Comparison of ENCODE assay signal across 24 mouse cellular contexts in the genomic region with DNA sequence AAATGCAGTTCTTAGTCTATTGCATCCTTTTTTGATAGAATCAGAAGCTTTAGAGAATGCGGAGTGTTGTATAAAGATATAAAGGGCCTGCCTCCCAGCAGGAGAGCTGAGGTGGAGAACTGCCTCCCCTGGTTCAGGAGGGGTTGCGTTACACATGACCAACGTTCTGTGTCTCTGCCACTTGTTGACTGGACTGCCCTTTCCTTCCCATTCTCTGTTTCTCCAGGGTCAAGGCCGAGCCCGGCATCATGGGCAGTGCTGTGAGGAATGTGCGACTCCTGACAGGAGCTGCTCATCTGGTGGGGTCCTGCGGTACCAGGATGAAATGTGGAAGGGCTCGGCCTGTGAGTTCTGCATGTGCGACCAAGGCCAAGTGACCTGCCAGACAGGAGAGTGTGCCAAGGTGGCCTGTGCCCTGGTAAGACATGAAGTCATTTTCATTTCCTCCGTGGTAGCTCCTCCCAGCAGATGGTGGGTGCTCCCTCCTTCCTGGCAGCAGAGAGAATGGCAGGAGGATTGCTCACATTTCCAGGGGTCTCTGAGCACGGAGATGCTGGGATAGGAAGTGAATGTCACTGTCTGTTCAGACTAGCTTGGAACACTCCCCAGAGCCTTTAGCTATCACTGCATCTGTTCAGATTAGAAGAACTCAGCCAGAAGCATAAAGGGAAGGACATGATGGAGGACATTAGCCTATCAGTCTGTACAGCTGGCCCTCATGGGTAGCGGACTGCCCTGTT.
A peak's percentile ranks its signal among the peaks of the same experiment; 100 is the strongest.
DNase-seq lines count a peak whose midpoint lies in the region; ATAC-seq and TF ChIP-seq lines count a peak whose summit lies in the region.
"Had no signal": no experiment of that assay in that cellular context is flagged by ENCODE, and none has a peak within 500 bp of the region (broad histone marks: within the 10 kb centered on the region; RNA-seq: fewer than 3 reads in every experiment).

No protein-coding gene starts in this region.

- 87% methylated on average over 12 of the region's 12 CpGs for WGBS in neural tube, embryonic 12.5 days
- 86% methylated on average over 12 of the region's 12 CpGs for WGBS in neural tube, embryonic 15.5 days
- WGBS in stomach, postnatal 0 days, result 91% methylated on average over 12 of the region's 12 CpGs

- no peak for TF ChIP-seq EP300 in stomach, postnatal 0 days (optimal IDR thresholded peaks at IDR 0.05)

- peak; percentile 10 for DNase-seq in adrenal gland, postnatal 10 days
- DNase-seq in adrenal gland, adult 8-10 months, result no peak
- peak; percentile 7 for DNase-seq in gastrocnemius, postnatal 10 days
- no peak for DNase-seq in gastrocnemius, postnatal 25 days
- no peak for DNase-seq in stomach, postnatal 0 days (ENCODE audit: low spot score)
- no peak for DNase-seq in right cerebral cortex, postnatal 25 days
- DNase-seq: adrenal gland, postnatal 25 days; cerebellum, adult 18-20 months; heart, postnatal 10 days; layer of hippocampus, postnatal 36 days; liver, embryonic 13.5 days had no signal

- no peak overlapping the region for H3K4me3 ChIP-seq in neural tube, embryonic 12.5 days
- no peak overlapping the region for H3K4me3 ChIP-seq in neural tube, embryonic 15.5 days (replicated peaks)
- no peak overlapping the region for H3K4me3 ChIP-seq in stomach, postnatal 0 days (ENCODE audit: low read depth, low read length)
- H3K4me3 ChIP-seq: embryonic facial prominence, embryonic 12.5 days; erythroblast, embryonic 14.5 days; forebrain, embryonic 15.5 days; hindbrain, embryonic 13.5 days; layer of hippocampus, adult 2 months; limb, embryonic 13.5 days; liver, embryonic 13.5 days; midbrain, embryonic 13.5 days had no signal

- H3K4me1 ChIP-seq in neural tube, embryonic 12.5 days, result no peaks in the 10 kb centered on the region
- H3K4me1 ChIP-seq in neural tube, embryonic 15.5 days, result peaks cover 13% of the 10 kb centered on the region
- H3K4me1 ChIP-seq in stomach, postnatal 0 days (replicated peaks; ENCODE audit: control insufficient read depth, insufficient read depth), result no peaks in the 10 kb centered on the region
- H3K4me1 ChIP-seq: embryonic facial prominence, embryonic 12.5 days; forebrain, embryonic 15.5 days; limb, embryonic 13.5 days; liver, embryonic 13.5 days had no signal

- no peaks in the 10 kb centered on the region for H3K9me3 ChIP-seq in neural tube, embryonic 12.5 days
- H3K9me3 ChIP-seq in neural tube, embryonic 15.5 days (replicated peaks), result no peaks in the 10 kb centered on the region
- no peaks in the 10 kb centered on the region for H3K9me3 ChIP-seq in stomach, postnatal 0 days (ENCODE audit: control insufficient read depth, low read length)
- H3K9me3 ChIP-seq: embryonic facial prominence, embryonic 12.5 days; forebrain, embryonic 15.5 days; hindbrain, embryonic 13.5 days; limb, embryonic 13.5 days; liver, embryonic 13.5 days; midbrain, embryonic 13.5 days had no signal

- TF ChIP-seq CTCF in stomach, postnatal 0 days (IDR thresholded peaks at IDR 0.05; ENCODE audit: low read depth), result no peak

- H3K27me3 ChIP-seq in neural tube, embryonic 12.5 days (replicated peaks), result no peaks in the 10 kb centered on the region
- H3K27me3 ChIP-seq in neural tube, embryonic 15.5 days (replicated peaks), result no peaks in the 10 kb centered on the region
- no peaks in the 10 kb centered on the region for H3K27me3 ChIP-seq in stomach, postnatal 0 days (ENCODE audit: control insufficient read depth, insufficient read depth, low read length)
- H3K27me3 ChIP-seq: embryonic facial prominence, embryonic 12.5 days; forebrain, embryonic 15.5 days; hindbrain, embryonic 13.5 days; limb, embryonic 13.5 days; liver, embryonic 13.5 days; midbrain, embryonic 13.5 days had no signal

- ATAC-seq in neural tube, embryonic 12.5 days (ENCODE audit: low FRiP score, low read depth), result peak; percentile 21; the same call in 1 of the 2 replicates
- no peak for ATAC-seq in neural tube, embryonic 15.5 days (ENCODE audit: low FRiP score)
- no peak for ATAC-seq in stomach, postnatal 0 days (ENCODE audit: low FRiP score, low TSS enrichment)
- ATAC-seq: forebrain, embryonic 15.5 days; inflammation-experienced regulatory T-cells, adult 6 months; midbrain, embryonic 13.5 days had no signal

- H3K36me3 ChIP-seq in neural tube, embryonic 12.5 days, result no peaks in the 10 kb centered on the region
- H3K36me3 ChIP-seq in neural tube, embryonic 15.5 days, result no peaks in the 10 kb centered on the region
- no peaks in the 10 kb centered on the region for H3K36me3 ChIP-seq in stomach, postnatal 0 days (ENCODE audit: control insufficient read depth, insufficient read depth, low read length)
- H3K36me3 ChIP-seq: embryonic facial prominence, embryonic 12.5 days; forebrain, embryonic 15.5 days; hindbrain, embryonic 13.5 days; limb, embryonic 13.5 days; liver, embryonic 13.5 days; midbrain, embryonic 13.5 days had no signal

- no peak overlapping the region for H3K27ac ChIP-seq in neural tube, embryonic 12.5 days
- no peak overlapping the region for H3K27ac ChIP-seq in neural tube, embryonic 15.5 days (replicated peaks)
- H3K27ac ChIP-seq in stomach, postnatal 0 days (replicated peaks), result no peak overlapping the region
- H3K27ac ChIP-seq: embryonic facial prominence, embryonic 12.5 days; forebrain, embryonic 15.5 days; hindbrain, embryonic 13.5 days; layer of hippocampus, adult 2 months; limb, embryonic 13.5 days; liver, embryonic 13.5 days; macrophage; midbrain, embryonic 13.5 days had no signal

- no peak overlapping the region for H3K9ac ChIP-seq in neural tube, embryonic 12.5 days
- H3K9ac ChIP-seq in neural tube, embryonic 15.5 days (replicated peaks), result no peak overlapping the region
- no peak overlapping the region for H3K9ac ChIP-seq in stomach, postnatal 0 days (ENCODE audit: low read length)
- H3K9ac ChIP-seq: embryonic facial prominence, embryonic 12.5 days; forebrain, embryonic 15.5 days; hindbrain, embryonic 13.5 days; limb, embryonic 13.5 days; liver, embryonic 13.5 days; lung, embryonic 14.5 days; midbrain, embryonic 13.5 days had no signal

- no peak overlapping the region for H3K4me2 ChIP-seq in neural tube, embryonic 12.5 days (replicated peaks)
- H3K4me2 ChIP-seq in neural tube, embryonic 15.5 days, result no peak overlapping the region
- no peak overlapping the region for H3K4me2 ChIP-seq in stomach, postnatal 0 days (replicated peaks; ENCODE audit: low read depth)
- H3K4me2 ChIP-seq: embryonic facial prominence, embryonic 12.5 days; forebrain, embryonic 15.5 days; heart, embryonic 11.5 days; hindbrain, embryonic 13.5 days; limb, embryonic 13.5 days; liver, embryonic 13.5 days; lung, embryonic 14.5 days; midbrain, embryonic 13.5 days had no signal

Comparison
In these comparisons a context has a peak if more than half of its experiments do, and no peak if none do; other contexts are left out.
1. DNase-seq: peak in adrenal gland, postnatal 10 days (single experiment) and gastrocnemius, postnatal 10 days (single experiment); none in adrenal gland, adult 8-10 months (single experiment), gastrocnemius, postnatal 25 days (single experiment), stomach, postnatal 0 days (single experiment) and right cerebral cortex, postnatal 25 days (single experiment).